Mouse (Mus musculus): ENCODE results near the gene Eif4b.

Eif4b gene

GRCm38 (mm10) chr15:102117461-102118443 lies 44.2 kb downstream of the Eif4b start:
- no peak for DNase-seq (ENCODE audit: low spot score)

GRCm38 (mm10) chr15:102118591-102118990 lies 45.0 kb downstream of the Eif4b start:
- DNase-seq (ENCODE audit: low spot score): no peak

- no peak for DNase-seq (ENCODE audit: low spot score)
These were observed 45.7 kb downstream of the Eif4b start for GRCm38 (mm10) chr15:102119121-102119830.

- DNase-seq (ENCODE audit: low spot score): no peak
These were observed 46.2 kb downstream of the Eif4b start for GRCm38 (mm10) chr15:102119831-102120170.

- DNase-seq (ENCODE audit: low spot score): no peak
These were observed 47.0 kb downstream of the Eif4b start for GRCm38 (mm10) chr15:102120530-102120929.

GRCm38 (mm10) chr15:102126303-102126702 lies 52.7 kb downstream of the Eif4b start:
- DNase-seq (ENCODE audit: low spot score): no peak

GRCm38 (mm10) chr15:102133314-102133713 lies 59.7 kb downstream of the Eif4b start:
- no peak for DNase-seq (ENCODE audit: low spot score)

GRCm38 (mm10) chr15:102134709-102135108 lies 61.1 kb downstream of the Eif4b start:
- no peak for DNase-seq (ENCODE audit: low spot score)

GRCm38 (mm10) chr15:102135522-102136128 lies 62.1 kb downstream of the Eif4b start:
- no peak for DNase-seq (ENCODE audit: low spot score)

GRCm38 (mm10) chr15:102136129-102136758 lies 62.7 kb downstream of the Eif4b start, which contains the start of gene Spryd3:
TSS of gene Spryd3 (minus strand) at chr15:102136234.
- DNase-seq (ENCODE audit: low spot score): peak; percentile 93

- DNase-seq (ENCODE audit: low spot score): no peak
These were observed 67.5 kb downstream of the Eif4b start for GRCm38 (mm10) chr15:102141120-102141519.

GRCm38 (mm10) chr15:102142914-102143912 lies 69.6 kb downstream of the Eif4b start:
- no peak for DNase-seq (ENCODE audit: low spot score)

GRCm38 (mm10) chr15:102144274-102144711 lies 70.7 kb downstream of the Eif4b start, which contains the start of gene Igfbp6:
TSS of gene Igfbp6 (plus strand) at chr15:102144362.
- DNase-seq (ENCODE audit: low spot score): no peak

- DNase-seq (ENCODE audit: low spot score): no peak
These were observed 71.2 kb downstream of the Eif4b start for GRCm38 (mm10) chr15:102144726-102145125.

- peak; percentile 56 for DNase-seq (ENCODE audit: low spot score)
These were observed 71.8 kb downstream of the Eif4b start for GRCm38 (mm10) chr15:102145330-102145729.

GRCm38 (mm10) chr15:102146089-102146488 lies 72.5 kb downstream of the Eif4b start:
- DNase-seq (ENCODE audit: low spot score): no peak

Measured in left cerebral cortex, adult 11 months (tissue).